Mouse (Mus musculus) naive thymus-derived CD4-positive, alpha-beta T cell, adult 2 months (primary cell): ENCODE data around the gene Tymp.

Experiments used
- DNase-seq: peaks from one replicate; pipeline ENCODE4 v3.0.0-alpha.2; 2011; ENCODE audit warnings: low read depth

Tymp gene

GRCm38 (mm10) chr15:89373762-89374248 is 3.0 kb downstream of the Tymp start, which contains the start of gene Sco2:
TSS of gene Sco2 (minus strand) at chr15:89373846.
- peak; percentile 93 for DNase-seq

- DNase-seq = peak; percentile 95
These were observed 3.6 kb downstream of the Tymp start for GRCm38 (mm10) chr15:89373027-89373761.

GRCm38 (mm10) chr15:89372536-89372935 is 4.3 kb downstream of the Tymp start:
- no peak for DNase-seq

GRCm38 (mm10) chr15:89372068-89372467 is 4.8 kb downstream of the Tymp start:
- no peak for DNase-seq

GRCm38 (mm10) chr15:89365141-89365551 is 11.7 kb downstream of the Tymp start:
- no peak for DNase-seq

- DNase-seq = no peak
These were observed 13.8 kb downstream of the Tymp start for GRCm38 (mm10) chr15:89363051-89363450.

- no peak for DNase-seq
These were observed 18.1 kb downstream of the Tymp start for GRCm38 (mm10) chr15:89358784-89359183.

GRCm38 (mm10) chr15:89356372-89356771 is 20.5 kb downstream of the Tymp start:
- peak; percentile 67 for DNase-seq

GRCm38 (mm10) chr15:89355241-89356187 is 21.3 kb downstream of the Tymp start, which contains the start of the genes Lmf2 and Ncaph2:
TSS of gene Lmf2 (minus strand) at chr15:89355659.
TSS of gene Ncaph2 (plus strand) at chr15:89355719.
- peak; percentile 98 for DNase-seq

- DNase-seq = no peak
These were observed 22.4 kb downstream of the Tymp start for GRCm38 (mm10) chr15:89354455-89354854.

GRCm38 (mm10) chr15:89353837-89354236 is 23.0 kb downstream of the Tymp start:
- no peak for DNase-seq

GRCm38 (mm10) chr15:89352795-89353194 is 24.0 kb downstream of the Tymp start:
- DNase-seq = no peak

- DNase-seq = no peak
These were observed 24.8 kb downstream of the Tymp start for GRCm38 (mm10) chr15:89352054-89352453.

- no peak for DNase-seq
These were observed 25.5 kb downstream of the Tymp start for GRCm38 (mm10) chr15:89351302-89351701.

- no peak for DNase-seq
These were observed 26.4 kb downstream of the Tymp start for GRCm38 (mm10) chr15:89350447-89350846.

GRCm38 (mm10) chr15:89343325-89343724 is 33.5 kb downstream of the Tymp start:
- DNase-seq = peak; percentile 21

- no peak for DNase-seq
These were observed 35.2 kb downstream of the Tymp start for GRCm38 (mm10) chr15:89341678-89342077.

- no peak for DNase-seq
These were observed 36.7 kb downstream of the Tymp start for GRCm38 (mm10) chr15:89340136-89340535.

- no peak for DNase-seq
These were observed 37.1 kb downstream of the Tymp start for GRCm38 (mm10) chr15:89339696-89340095.

- DNase-seq = no peak
These were observed 40.4 kb downstream of the Tymp start for GRCm38 (mm10) chr15:89336422-89336821.

- no peak for DNase-seq
These were observed 41.9 kb downstream of the Tymp start for GRCm38 (mm10) chr15:89334774-89335537.

- DNase-seq = no peak
These were observed 42.6 kb downstream of the Tymp start, which contains the start of gene Miox for GRCm38 (mm10) chr15:89334271-89334670. TSS of gene Miox (plus strand) at chr15:89334398.
